Mouse (Mus musculus) stomach, postnatal 0 days (tissue): Measurements from ENCODE around the gene Bach2.

ENCODE experiments used
- CTCF ChIP-seq: IDR thresholded peaks from 2 replicates; pipeline ENCODE4 v1.5.1; 2016; ENCODE audit warnings: antibody characterized with exemption, low read depth, mild to moderate bottlenecking, moderate library complexity
- EP300 ChIP-seq: optimal IDR thresholded peaks from 2 replicates; pipeline ENCODE3; 2016; ENCODE audit warnings: antibody characterized with exemption

GRCm38 (mm10) chr4:32385623-32386022 lies 147.0 kb downstream of the Bach2 start:
- TF ChIP-seq EP300, result no peak
- TF ChIP-seq CTCF, result no peak
